Mouse (Mus musculus) megakaryocyte, embryonic 14.5 days (primary cell): ENCODE data around the gene Ttc23l.

Experiments
- FLI1 ChIP-seq: IDR thresholded peaks from 2 replicates; pipeline ENCODE4 v1.6.1; 2012; ENCODE audit warnings: low read length, inconsistent platforms, mixed read lengths
- GATA1 ChIP-seq: IDR thresholded peaks from 3 replicates; pipeline ENCODE4 v1.6.1; 2012; ENCODE audit warnings: mixed read lengths, low read length, inconsistent platforms, borderline replicate concordance

- TF ChIP-seq GATA1 (no peak), FLI1 (no peak)
These were observed 62.5 kb downstream of the Ttc23l start for GRCm38 (mm10) chr15:10495944-10496343.
